Mouse (Mus musculus): ENCODE data around the gene Dexi. TPM values are rescaled to one million over a fixed set of nuclear protein-coding genes. Genes with fewer than 3 reads are reported as not detected.

Gene Dexi
- total and polyA plus RNA-seq, 2 experiments, result 8.9 to 70.0 TPM

GRCm38 (mm10) chr16:10510477-10511133 lies 32.2 kb downstream of the Dexi start:
- Histone ChIP-seq H3K9ac (ENCODE audit: low read depth, low read length) (no peak overlapping the region), H3K4me3 (ENCODE audit: insufficient read depth, low read depth, low read length) (no peak overlapping the region), H3K4me1 (ENCODE audit: control insufficient read depth, insufficient read depth, low read length) (no peaks in the 10 kb centered on the region), H3K79me2 (ENCODE audit: control insufficient read depth, insufficient read depth, low read length) (no peaks in the 10 kb centered on the region), H3K27me3 (ENCODE audit: control insufficient read depth, insufficient read depth, low read length) (no peaks in the 10 kb centered on the region), H3K27ac (replicated peaks; ENCODE audit: insufficient read depth, low read depth, low read length) (no peak overlapping the region), H3K36me3 (ENCODE audit: control insufficient read depth, insufficient read depth, low read length) (no peaks in the 10 kb centered on the region)
- DNase-seq (ENCODE audit: extremely low read depth, low read depth, low spot score), result no peak
- WGBS, result 62% methylated on average over 14 of the region's 14 CpGs
- TF ChIP-seq CTCF (IDR thresholded peaks at IDR 0.05; ENCODE audit: low read depth, low read length), result no peak
- TF ChIP-seq POLR2A (IDR thresholded peaks at IDR 0.05; ENCODE audit: extremely low read depth, insufficient read depth, low read length), result no peak

- H3K4me3 ChIP-seq (ENCODE audit: insufficient read depth, low read depth, low read length), result no peak overlapping the region
- H3K4me1 ChIP-seq (ENCODE audit: control insufficient read depth, insufficient read depth, low read length), result no peaks in the 10 kb centered on the region
- DNase-seq (ENCODE audit: extremely low read depth, low read depth, low spot score), result no peak
- 66% methylated on average over 6 of the region's 6 CpGs for WGBS
- no peak overlapping the region for H3K27ac ChIP-seq (replicated peaks; ENCODE audit: insufficient read depth, low read depth, low read length)
- H3K79me2 ChIP-seq (ENCODE audit: control insufficient read depth, insufficient read depth, low read length), result no peaks in the 10 kb centered on the region
- H3K27me3 ChIP-seq (ENCODE audit: control insufficient read depth, insufficient read depth, low read length), result no peaks in the 10 kb centered on the region
- TF ChIP-seq POLR2A (IDR thresholded peaks at IDR 0.05; ENCODE audit: extremely low read depth, insufficient read depth, low read length) (no peak), CTCF (IDR thresholded peaks at IDR 0.05; ENCODE audit: low read depth, low read length) (no peak)
- no peaks in the 10 kb centered on the region for H3K36me3 ChIP-seq (ENCODE audit: control insufficient read depth, insufficient read depth, low read length)
- no peak overlapping the region for H3K9ac ChIP-seq (ENCODE audit: low read depth, low read length)
These were observed 34.2 kb downstream of the Dexi start for GRCm38 (mm10) chr16:10508691-10509090.

DNA sequence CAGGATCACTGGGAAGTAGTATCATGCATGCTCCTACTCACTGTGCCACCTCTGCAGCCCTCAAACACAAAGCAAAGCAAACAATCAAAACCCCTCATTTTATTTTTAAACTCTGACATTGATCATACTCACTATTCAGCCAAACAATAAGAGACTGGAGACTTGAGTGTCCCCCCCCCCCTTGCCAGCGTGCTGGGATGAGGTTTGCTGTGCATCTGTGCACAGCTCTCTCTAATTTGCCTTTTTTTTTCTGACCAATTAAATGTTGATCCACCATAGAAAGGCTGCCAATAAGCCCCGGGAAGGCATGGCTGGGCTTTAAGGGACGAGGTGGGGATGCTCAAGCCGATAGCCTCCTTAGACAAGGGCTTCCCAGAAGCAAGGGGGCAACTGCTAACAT lies 35.4 kb downstream of the Dexi start:
- no peak for DNase-seq (ENCODE audit: extremely low read depth, low read depth, low spot score)
- 83% methylated on average over 4 of the region's 4 CpGs for WGBS
- TF ChIP-seq POLR2A (IDR thresholded peaks at IDR 0.05; ENCODE audit: extremely low read depth, insufficient read depth, low read length) (no peak), CTCF (IDR thresholded peaks at IDR 0.05; ENCODE audit: low read depth, low read length) (no peak)
- Histone ChIP-seq H3K4me1 (ENCODE audit: control insufficient read depth, insufficient read depth, low read length) (no peaks in the 10 kb centered on the region), H3K4me3 (ENCODE audit: insufficient read depth, low read depth, low read length) (no peak overlapping the region), H3K79me2 (ENCODE audit: control insufficient read depth, insufficient read depth, low read length) (no peaks in the 10 kb centered on the region), H3K36me3 (ENCODE audit: control insufficient read depth, insufficient read depth, low read length) (no peaks in the 10 kb centered on the region), H3K27ac (replicated peaks; ENCODE audit: insufficient read depth, low read depth, low read length) (no peak overlapping the region), H3K27me3 (ENCODE audit: control insufficient read depth, insufficient read depth, low read length) (no peaks in the 10 kb centered on the region), H3K9ac (ENCODE audit: low read depth, low read length) (no peak overlapping the region)

DNA sequence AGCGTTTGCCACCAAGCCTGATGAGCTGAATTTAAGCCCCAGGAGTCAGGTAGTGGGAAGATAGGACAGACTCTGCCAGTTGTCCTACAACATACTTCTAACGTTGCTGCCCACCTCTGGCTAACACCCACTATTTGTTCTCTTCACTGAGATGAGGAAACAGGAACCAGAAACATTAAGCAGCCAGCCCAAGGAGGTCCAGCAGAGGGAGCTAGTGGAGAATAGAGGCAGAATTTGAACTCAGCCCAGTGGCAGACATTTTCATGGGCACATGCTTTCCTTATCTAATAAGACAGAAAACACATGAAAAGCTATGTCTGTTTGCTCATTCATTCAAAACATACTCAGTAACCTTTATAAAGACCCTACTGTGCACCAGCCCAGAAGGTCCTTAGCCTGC lies 39.8 kb downstream of the Dexi start:
- DNase-seq (ENCODE audit: extremely low read depth, low read depth, low spot score), result no peak
- no peak overlapping the region for H3K4me3 ChIP-seq (ENCODE audit: insufficient read depth, low read depth, low read length)
- TF ChIP-seq POLR2A (IDR thresholded peaks at IDR 0.05; ENCODE audit: extremely low read depth, insufficient read depth, low read length) (no peak), CTCF (IDR thresholded peaks at IDR 0.05; ENCODE audit: low read depth, low read length) (no peak)
- H3K36me3 ChIP-seq (ENCODE audit: control insufficient read depth, insufficient read depth, low read length), result no peaks in the 10 kb centered on the region
- H3K27me3 ChIP-seq (ENCODE audit: control insufficient read depth, insufficient read depth, low read length), result no peaks in the 10 kb centered on the region
- H3K9ac ChIP-seq (ENCODE audit: low read depth, low read length), result no peak overlapping the region
- no peaks in the 10 kb centered on the region for H3K79me2 ChIP-seq (ENCODE audit: control insufficient read depth, insufficient read depth, low read length)
- H3K4me1 ChIP-seq (ENCODE audit: control insufficient read depth, insufficient read depth, low read length), result no peaks in the 10 kb centered on the region
- WGBS, result 65% methylated on average over 2 of the region's 2 CpGs
- no peak overlapping the region for H3K27ac ChIP-seq (replicated peaks; ENCODE audit: insufficient read depth, low read depth, low read length)

DNA sequence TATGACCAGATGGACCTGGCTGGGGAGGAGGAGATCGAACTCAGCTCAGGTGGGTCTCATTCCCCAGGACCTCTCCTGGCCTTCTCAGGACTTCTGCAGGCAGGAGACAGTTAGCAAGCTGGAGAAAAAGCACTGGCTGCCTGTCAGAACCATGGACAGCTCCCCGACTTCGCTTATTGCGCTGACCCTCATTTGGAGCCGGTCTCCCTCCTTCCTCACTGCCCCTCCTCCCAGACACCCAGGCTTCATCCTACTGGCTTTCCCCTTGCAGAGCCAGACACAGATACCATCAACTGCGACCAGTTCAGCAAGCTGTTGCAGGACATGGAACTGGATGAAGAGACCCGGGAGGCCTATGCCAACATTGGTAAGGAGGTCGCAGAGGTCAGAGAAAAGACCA lies 41.0 kb downstream of the Dexi start:
- Histone ChIP-seq H3K36me3 (ENCODE audit: control insufficient read depth, insufficient read depth, low read length) (no peaks in the 10 kb centered on the region), H3K4me3 (ENCODE audit: insufficient read depth, low read depth, low read length) (no peak overlapping the region), H3K27ac (replicated peaks; ENCODE audit: insufficient read depth, low read depth, low read length) (no peak overlapping the region), H3K4me1 (ENCODE audit: control insufficient read depth, insufficient read depth, low read length) (no peaks in the 10 kb centered on the region), H3K9ac (ENCODE audit: low read depth, low read length) (no peak overlapping the region), H3K79me2 (ENCODE audit: control insufficient read depth, insufficient read depth, low read length) (no peaks in the 10 kb centered on the region), H3K27me3 (ENCODE audit: control insufficient read depth, insufficient read depth, low read length) (no peaks in the 10 kb centered on the region)
- TF ChIP-seq POLR2A (IDR thresholded peaks at IDR 0.05; ENCODE audit: extremely low read depth, insufficient read depth, low read length) (no peak), CTCF (IDR thresholded peaks at IDR 0.05; ENCODE audit: low read depth, low read length) (no peak)
- 18% methylated on average over 8 of the region's 8 CpGs for WGBS
- DNase-seq (ENCODE audit: extremely low read depth, low read depth, low spot score), result no peak

GRCm38 (mm10) chr16:10499122-10499521 lies 43.7 kb downstream of the Dexi start:
- no peak overlapping the region for H3K9ac ChIP-seq (ENCODE audit: low read depth, low read length)
- no peaks in the 10 kb centered on the region for H3K4me1 ChIP-seq (ENCODE audit: control insufficient read depth, insufficient read depth, low read length)
- H3K79me2 ChIP-seq (ENCODE audit: control insufficient read depth, insufficient read depth, low read length), result no peaks in the 10 kb centered on the region
- DNase-seq (ENCODE audit: extremely low read depth, low read depth, low spot score), result no peak
- H3K27me3 ChIP-seq (ENCODE audit: control insufficient read depth, insufficient read depth, low read length), result no peaks in the 10 kb centered on the region
- no peak for TF ChIP-seq POLR2A (IDR thresholded peaks at IDR 0.05; ENCODE audit: extremely low read depth, insufficient read depth, low read length)
- no peak for TF ChIP-seq CTCF (IDR thresholded peaks at IDR 0.05; ENCODE audit: low read depth, low read length)
- H3K27ac ChIP-seq (replicated peaks; ENCODE audit: insufficient read depth, low read depth, low read length), result no peak overlapping the region
- H3K36me3 ChIP-seq (ENCODE audit: control insufficient read depth, insufficient read depth, low read length), result no peaks in the 10 kb centered on the region
- H3K4me3 ChIP-seq (ENCODE audit: insufficient read depth, low read depth, low read length), result no peak overlapping the region
- 54% methylated on average over 1 of the region's 1 CpGs for WGBS
